Mouse (Mus musculus) c-Kit-positive CD71-positive TER-119-positive erythroid progenitor cells, embryonic 14.5 days (primary cell): ENCODE data around the gene Spats2.
A peak's percentile ranks its signal among the peaks of the same experiment; 100 is the strongest.
"Not testable (repeated sequence)": the region's sequence is repeated elsewhere in the genome, so short reads cannot be mapped to it uniquely, and the experiment has no call there.

Source experiments
- DNase-seq: peaks from one replicate; pipeline ENCODE4 v3.0.0-alpha.2; 2013; ENCODE audit warnings: low spot score

Spats2 gene

DNA sequence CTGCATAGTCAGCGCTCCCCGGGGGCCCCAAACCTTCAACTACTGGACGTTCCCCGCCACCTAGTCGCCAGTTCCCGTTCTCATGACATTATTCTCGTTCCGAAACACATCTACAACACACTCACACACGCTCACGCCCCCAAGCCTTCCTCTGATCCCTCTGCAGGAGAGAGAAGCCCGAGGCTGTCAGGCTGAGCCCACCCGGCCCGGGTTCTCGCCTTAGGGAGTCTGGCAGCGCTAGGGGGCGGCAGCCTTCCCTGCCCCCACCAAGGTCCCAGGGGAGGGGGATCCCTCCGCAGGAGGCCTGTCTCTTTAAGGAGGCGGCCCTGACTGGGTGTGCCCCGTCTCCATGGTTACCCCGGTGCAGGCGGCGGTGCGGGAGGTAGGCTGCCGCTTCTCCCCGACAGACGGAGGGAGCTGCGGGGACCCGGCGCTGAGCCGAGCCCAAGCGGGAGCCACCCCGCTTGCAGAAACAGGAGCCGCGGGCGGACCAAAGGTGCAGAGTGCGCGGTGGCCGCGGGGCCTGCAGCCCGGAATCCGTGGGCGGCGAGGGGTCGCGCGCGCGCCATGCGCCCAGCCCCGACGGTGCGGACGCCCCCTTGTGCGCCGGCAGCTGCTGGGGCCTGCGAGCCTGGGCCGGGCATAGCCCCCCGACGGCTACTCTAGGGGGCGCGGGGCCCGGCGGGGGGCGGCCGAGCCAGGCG lies 98.6 kb downstream of the Spats2 start, which contains the start of gene Kcnh3:
Gene Kcnh3 (plus strand): TSS at position 654 of the 704 bp plus-strand sequence.
- peak; percentile 10 for DNase-seq

DNA sequence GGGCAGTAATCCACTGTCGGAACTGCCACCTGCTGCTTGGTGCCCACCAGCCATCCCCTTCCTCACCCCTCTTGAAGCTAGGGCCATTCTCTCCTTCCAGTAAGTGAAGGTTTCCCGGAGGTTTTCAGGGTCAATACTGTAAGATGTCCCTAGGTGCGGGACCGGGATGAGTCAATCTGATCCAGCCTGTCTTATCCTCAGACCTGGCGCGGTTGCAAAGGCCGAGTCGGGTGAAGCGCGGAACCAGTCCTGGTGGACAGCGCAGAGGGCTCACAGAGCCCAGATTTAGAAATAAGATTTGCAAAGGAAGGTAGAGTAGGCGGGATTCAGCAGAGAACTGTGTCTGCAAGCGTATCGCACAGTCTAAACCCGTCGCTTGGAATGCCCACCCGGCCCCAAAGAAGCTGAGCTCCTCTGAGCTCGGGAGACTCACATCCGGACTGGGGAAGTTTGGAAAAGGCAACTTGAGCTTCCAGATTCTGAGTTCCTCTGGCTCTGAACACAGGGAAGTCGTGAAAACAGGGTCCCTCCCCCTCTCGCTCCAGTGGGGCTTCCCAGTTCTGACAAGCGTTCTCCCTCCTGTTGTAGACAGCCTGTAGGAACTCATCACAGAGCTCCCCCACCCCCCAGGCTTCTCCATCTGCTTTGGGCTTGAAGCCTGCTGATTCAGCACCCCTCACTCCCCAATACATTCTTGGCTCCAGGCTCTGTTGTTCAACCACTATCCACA lies 99.5 kb downstream of the Spats2 start:
- no peak for DNase-seq

DNA sequence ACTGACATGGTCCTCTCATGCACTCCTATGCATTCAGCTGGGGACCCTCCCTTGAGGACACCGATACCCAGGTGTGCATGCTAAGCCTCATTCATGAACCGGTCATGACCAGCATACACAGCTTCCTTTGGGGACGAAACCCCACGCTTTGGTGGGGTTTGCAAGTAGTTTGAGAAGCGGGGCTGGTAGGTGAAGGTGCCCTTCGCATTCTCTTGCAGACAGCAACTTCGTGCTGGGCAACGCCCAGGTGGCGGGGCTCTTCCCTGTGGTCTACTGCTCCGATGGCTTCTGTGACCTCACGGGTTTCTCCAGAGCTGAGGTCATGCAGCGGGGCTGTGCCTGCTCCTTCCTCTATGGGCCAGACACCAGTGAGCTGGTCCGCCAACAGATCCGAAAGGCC lies 100.4 kb downstream of the Spats2 start:
- DNase-seq = no peak

DNA sequence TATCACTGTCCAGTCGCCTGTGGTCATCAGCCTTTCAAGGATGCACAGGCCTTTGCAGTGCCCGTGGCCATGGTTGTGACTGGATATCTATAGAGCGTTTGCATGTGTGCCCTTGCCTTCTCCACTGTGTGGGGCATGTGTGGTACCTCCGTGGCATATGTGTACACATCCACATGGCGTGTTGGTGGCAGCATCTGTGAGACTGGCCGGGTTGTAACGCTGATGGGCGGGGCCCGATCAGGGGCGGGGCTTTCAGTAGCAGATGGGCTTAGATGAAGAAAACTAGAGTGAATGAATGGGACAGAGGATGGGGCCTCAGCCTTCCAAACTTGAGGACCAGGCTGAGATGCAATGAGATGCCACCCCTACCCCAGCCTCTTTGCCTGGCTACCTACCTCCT lies 106.3 kb downstream of the Spats2 start:
- no peak for DNase-seq

DNA sequence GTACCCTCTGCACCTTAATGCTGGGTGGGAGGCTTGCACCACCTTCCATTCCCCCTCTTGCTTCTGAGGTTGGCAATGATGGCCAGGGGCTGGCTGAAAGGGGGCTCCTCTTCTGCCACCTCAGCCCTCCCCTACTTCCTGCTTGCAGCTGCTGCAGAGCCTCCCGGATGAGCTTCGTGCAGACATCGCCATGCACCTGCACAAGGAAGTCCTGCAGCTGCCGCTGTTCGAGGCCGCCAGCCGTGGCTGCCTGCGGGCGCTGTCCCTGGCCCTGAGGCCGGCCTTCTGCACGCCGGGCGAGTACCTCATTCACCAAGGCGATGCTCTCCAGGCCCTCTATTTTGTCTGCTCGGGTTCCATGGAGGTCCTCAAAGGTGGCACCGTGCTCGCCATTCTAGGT lies 108.0 kb downstream of the Spats2 start:
- DNase-seq = no peak

DNA sequence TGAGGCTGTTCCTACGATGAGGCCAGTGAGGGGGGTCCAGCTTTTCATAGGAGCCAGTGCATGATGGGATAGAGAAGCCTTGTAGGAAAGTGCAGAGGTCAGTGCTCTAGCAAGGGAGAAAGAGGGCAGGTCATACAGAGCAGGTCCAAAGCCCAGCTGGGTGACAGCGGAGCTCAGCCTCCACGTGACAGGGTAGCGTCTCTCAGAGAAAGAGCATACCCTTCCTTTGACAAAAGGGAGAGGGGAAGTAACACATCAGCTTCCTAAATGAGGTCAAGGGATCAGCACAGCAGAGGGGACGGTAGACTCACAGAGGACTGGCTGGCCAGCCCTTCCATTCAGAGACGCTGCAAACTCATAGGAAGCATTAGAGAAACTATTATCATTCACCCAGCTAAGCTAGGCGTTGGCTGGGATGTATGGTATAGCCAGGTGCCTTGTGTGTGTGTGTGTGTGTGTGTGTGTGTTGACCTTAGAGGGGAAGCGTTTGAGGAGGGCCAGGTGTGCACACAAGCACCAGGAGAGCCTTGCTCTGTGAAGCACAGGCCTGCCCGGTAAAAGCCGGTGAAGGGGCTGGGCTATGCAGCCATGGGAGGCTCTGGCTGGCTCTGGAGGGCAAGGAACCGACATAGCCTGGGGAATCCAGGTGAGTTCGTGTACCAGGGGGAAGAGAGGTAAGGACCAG lies 108.8 kb downstream of the Spats2 start:
- no peak for DNase-seq

DNA sequence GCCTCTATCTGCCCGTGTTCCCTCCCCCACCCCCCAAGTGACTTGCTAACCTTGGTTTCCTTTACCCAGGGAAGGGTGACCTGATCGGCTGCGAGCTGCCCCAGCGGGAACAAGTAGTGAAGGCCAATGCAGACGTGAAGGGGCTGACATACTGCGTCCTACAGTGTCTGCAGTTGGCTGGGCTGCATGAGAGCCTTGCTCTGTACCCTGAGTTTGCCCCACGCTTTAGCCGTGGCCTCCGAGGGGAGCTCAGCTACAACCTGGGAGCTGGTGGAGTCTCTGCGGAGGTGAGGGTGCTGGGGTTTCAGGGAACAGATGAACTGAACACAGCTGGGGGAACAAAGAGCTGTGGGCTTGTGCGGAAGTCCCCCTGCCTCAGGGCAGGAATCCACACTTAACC lies 112.3 kb downstream of the Spats2 start:
- no peak for DNase-seq

DNA sequence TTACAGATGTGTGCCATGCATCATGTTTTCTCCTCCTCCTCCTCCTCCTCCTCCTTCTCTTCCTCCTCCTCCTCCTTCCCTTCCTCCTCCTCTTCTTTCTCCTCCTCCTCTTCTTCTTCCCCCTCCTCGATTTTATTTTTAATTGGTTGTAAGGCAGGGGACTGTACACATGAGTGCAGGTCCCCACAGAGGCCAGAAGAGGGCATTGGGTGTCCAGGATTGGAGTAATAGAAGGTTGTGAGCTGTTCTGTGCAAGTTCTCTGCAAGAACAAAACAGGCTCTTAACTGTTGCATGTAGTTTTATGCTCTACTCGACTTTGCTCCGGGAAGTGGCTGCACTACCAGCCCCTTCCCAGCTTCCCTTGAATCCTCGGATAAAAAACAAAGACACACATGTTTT lies 114.4 kb downstream of the Spats2 start:
- no peak for DNase-seq

GRCm38 (mm10) chr15:99241249-99241648 lies 115.5 kb downstream of the Spats2 start:
- no peak for DNase-seq

GRCm38 (mm10) chr15:99242045-99242444 lies 116.3 kb downstream of the Spats2 start:
- DNase-seq = no peak

- DNase-seq = not testable (repeated sequence)
These were observed 121.0 kb downstream of the Spats2 start for GRCm38 (mm10) chr15:99246736-99247135.

DNA sequence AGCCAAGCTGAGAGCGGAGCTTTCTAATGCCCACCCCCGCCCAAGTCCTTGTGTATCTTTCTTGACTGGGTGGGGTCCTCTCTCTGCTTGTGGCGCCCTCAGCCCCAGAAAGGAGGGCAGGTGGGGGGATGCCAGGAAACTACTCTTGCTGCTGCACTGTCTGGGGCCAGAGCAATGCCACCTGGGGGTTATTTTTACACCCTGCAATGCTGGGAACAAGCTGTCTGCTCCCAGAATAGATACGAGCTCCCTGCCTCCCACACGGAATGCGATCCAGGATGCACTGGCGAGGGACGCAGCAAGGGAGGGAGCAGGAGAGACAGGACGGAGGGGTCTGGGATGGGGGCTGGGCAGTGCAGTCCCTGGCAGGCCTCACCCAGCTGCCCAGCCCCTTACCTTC lies 123.3 kb downstream of the Spats2 start:
- DNase-seq = no peak

- no peak for DNase-seq
These were observed 124.2 kb downstream of the Spats2 start for GRCm38 (mm10) chr15:99249938-99250337.

GRCm38 (mm10) chr15:99251111-99251510 lies 125.4 kb downstream of the Spats2 start:
- peak; percentile 27 for DNase-seq

DNA sequence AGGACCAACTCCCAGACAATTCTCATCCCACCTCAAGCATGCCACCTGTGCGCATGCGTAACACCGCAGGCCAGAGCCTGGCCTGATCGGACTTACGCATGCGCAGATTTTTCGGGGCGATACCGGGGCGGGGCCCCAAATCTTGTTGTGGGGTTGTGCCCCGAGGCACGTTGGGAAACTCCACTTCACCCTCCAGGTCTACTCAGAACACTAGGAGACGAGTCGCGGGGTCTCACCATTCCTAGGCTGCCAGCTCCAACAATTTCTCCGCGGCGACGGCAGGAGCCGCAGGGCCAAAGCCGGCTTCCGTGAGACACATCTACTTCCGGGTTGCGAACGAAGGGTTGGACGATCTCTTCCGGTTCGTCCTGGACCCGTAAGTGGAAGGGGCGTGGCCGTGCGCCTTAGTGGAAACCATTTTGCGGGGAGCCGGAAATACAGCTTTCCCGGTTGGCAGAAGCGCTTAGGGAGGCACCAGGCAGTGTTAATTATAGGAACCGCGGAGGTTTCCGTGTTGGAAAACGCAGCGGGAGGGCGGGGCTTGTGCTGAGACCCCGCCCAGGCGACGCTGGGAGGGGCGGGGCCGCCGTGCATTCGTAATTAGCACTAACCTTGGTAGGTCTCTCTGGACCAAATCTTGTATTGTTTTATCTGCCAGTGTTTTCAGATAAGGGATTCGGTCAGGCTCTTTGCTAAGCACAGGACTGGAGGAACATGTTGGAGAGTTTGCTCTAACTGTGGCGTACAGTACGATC lies 126.1 kb downstream of the Spats2 start, which contains the start of gene Mcrs1:
Gene Mcrs1 (minus strand): TSS at position 336 of the 755 bp plus-strand sequence.
- DNase-seq = peak; percentile 98

DNA sequence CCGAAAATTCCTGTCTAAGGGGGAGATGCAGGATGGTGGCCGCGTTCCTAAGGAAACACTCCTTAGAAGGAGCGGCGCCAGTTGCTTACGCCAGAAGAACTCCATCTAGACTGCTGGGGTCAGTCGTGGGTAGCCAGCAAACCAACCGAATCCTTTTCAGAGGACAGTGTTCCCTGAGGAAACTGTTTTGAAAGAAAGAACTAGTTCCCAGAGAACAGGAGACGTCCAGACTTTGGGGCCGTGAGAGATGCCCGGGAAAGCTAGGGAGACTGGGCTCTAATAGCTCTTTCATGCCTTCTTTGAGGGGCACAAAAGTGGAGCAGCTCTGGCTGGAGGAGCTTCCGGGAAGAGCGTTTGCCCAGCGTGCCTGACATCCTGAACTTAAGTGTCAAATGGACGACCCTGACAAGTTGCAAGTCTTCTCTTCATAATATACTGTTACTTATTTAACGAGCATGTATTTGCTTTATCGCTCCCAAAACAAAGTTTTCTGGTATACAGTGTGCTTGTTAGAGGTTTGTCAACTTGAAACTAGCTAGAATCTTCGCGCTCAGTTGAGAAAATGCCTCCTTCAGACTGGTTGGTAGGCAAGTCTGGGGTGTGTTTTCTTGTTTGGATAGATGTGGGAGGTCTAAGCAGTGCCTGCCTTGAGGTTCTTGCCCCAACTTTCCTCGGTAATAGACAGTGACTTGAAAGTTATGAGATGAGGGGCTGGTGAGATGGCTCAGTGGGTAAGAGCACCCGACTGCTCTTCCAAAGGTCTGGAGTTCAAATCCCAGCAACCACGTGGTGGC lies 126.9 kb downstream of the Spats2 start:
- DNase-seq = peak; percentile 36

DNA sequence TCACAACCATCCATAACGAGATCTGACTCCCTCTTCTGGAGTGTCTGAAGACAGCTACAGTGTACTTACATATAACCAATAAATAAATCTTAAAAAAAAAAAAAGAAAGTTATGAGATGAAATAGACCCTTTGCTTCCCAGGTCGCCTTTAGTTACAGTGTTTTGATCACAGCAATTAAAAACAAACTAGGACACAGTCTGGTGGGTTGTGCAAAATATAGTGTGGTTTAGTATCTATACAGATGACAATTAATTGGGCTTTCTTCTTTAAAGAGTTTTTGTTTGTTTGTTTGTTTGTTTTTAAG lies 127.4 kb downstream of the Spats2 start:
- not testable (repeated sequence) for DNase-seq

DNA sequence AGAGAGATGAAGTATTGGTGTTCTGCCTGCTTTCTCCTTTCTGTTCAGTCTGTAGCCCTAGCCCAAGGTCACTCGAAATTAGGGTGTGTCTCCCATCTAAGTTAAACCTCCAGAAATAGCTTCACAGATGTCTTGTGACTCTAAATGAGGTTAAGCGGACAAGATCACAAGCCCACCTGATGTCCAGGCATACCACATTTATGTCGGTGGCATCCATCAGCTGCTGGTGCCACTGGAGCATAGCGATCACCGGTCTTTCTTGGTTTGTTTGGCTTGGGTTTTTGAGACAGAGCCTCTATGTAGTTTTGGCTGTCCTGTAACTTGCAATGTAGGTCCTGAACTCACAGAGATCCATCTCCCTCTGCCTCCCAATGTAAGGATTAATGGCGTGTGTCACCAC lies 128.1 kb downstream of the Spats2 start:
- no peak for DNase-seq

- DNase-seq = no peak
These were observed 128.8 kb downstream of the Spats2 start for GRCm38 (mm10) chr15:99254477-99255005.

DNA sequence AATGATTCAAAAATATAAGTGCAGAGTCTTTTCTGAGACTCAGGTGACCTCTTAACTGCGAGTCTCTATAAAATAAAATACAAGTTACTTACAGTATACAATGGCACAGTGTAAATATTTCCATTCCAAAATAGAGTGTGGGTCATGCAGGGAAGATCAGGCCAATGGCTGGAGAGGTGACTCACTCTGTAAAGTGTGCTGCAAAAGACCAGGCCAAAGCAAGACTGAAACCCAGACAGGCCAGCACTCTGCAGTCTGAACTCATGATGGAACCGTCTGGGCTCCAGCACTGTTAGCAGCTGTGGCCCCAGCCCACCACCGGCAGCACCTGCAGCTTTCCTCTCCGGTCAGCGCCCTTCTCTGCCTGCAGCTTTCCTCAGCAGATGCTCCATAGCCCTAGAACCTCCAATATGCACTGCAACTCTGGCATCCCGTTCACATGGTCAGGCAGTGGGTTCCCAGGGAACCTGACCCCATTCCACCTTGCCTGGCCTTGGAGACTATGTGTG lies 129.6 kb downstream of the Spats2 start:
- DNase-seq = no peak

DNA sequence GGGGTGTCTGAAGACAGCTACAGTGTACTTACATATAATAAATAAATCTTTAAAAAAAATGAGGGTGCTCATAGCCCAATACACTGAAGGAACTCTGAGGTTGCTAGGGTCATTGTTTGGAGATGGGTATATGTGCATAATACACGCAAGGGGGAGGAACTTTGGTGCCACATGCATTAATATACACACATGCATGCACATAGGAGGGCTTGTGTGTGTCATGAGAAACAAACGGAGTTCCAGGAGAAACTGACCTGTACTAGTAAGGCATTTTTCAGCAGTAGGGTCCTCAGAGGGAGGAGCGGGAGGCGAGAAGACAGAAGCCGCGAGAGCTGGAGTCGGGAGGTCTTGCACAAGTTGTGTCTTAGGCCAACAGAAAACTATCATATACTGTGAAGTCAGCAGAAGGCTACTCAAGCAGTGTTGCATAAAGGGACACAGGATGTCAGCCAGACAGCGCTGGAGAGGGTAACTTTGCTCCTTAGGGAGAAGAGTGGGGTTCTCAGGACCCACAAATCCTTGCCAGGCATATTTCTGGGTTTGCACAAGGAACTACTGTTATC lies 133.5 kb downstream of the Spats2 start:
- DNase-seq = no peak
